Mouse (Mus musculus): Measurements from ENCODE around the gene Cyth2.

DNA sequence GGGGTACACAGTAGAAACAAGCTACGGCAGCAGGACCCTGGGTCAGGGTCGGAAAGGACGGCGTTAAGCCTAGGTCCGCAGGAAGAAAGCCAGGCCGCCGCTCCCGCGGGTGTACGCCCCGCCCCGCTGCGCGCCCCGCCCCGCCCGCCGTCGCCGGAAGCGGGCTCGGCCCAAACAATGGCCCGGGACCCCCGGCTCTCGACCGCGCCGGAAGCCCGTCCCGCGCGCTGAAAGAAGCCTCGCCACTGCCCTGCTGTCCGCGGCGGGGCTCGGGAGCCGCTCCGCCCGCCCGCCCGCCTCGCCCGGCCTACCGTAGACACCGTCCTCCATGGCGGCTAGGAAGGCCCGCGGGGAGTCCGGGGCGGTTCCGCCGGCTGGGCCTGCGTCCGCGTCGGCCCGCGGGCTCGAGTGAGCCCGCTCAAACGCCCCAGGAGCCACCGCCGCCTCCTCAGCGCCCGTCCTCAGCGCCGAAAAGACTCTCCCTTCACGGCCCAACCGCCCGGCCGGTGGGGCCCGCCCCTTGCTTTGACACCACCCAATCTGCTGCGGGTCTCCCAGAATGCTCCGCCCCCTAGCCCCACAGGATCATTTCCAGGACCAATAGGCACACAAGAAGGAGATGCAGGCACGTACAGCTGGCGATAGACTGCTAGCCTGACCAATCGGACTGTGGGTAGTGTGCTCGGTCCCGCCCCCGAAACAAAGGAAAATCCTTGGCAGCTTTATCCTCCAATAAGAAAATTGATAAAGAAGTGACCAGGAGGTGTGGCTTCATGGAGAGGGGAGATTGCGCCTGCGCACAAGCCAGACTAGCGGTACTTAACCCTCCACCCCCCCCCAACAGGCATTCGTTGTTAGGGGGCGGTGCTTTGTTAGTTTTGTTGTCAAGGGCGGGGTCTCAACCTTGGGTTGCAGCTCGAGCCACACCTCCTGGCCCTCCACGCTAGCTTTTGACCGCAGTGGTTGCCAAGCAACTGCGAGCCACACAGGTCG lies at the start of gene Cyth2:
- TF ChIP-seq CTCF (IDR thresholded peaks at IDR 0.05; ENCODE audit: low read depth): no peak
- no peak for TF ChIP-seq EP300 (IDR thresholded peaks at IDR 0.05; ENCODE audit: low read depth)
